16 mouse cellular contexts compared by ENCODE assay signal in genomic region chr11:35625576-35625975, GRCm38 (mm10).
A peak's percentile ranks its signal among the peaks of the same experiment; 100 is the strongest.
DNase-seq lines count a peak whose midpoint lies in the region; ATAC-seq lines count a peak whose summit lies in the region.
"Had no signal": no experiment of that assay in that cellular context is flagged by ENCODE, and none has a peak within 500 bp of the region (broad histone marks: within the 10 kb centered on the region; RNA-seq: fewer than 3 reads in every experiment).

No protein-coding gene starts in this region.

- H3K4me2 ChIP-seq in heart, embryonic 14.5 days (ENCODE audit: low read length) = peak overlapping the region; percentile 16; the same call in 1 of the 2 replicates
- no peak overlapping the region for H3K4me2 ChIP-seq in hindbrain, embryonic 16.5 days (ENCODE audit: low read length)
- no peak overlapping the region for H3K4me2 ChIP-seq in hindbrain, embryonic 13.5 days
- no peak overlapping the region for H3K4me2 ChIP-seq in limb, embryonic 12.5 days
- H3K4me2 ChIP-seq: embryonic facial prominence, embryonic 13.5 days; forebrain, embryonic 12.5 days; heart, embryonic 11.5 days had no signal

- no peak for DNase-seq in heart, postnatal 14 days
- no peak for DNase-seq in limb, embryonic 10.5 days (ENCODE audit: low spot score)
- peak; percentile 23 for DNase-seq in yolk sac, embryonic 10.5 days (ENCODE audit: low spot score)
- DNase-seq: adrenal gland, adult 2 months; adrenal gland, postnatal 25 days; cerebellum, adult 9-11 months; gastrocnemius, postnatal 14 days had no signal

- 22% methylated on average over 5 of the region's 6 CpGs for WGBS in heart, embryonic 14.5 days
- WGBS in hindbrain, embryonic 16.5 days = 83% methylated on average over 5 of the region's 6 CpGs
- 85% methylated on average over 6 of the region's 6 CpGs for WGBS in hindbrain, embryonic 13.5 days
- WGBS in limb, embryonic 12.5 days = 72% methylated on average over 5 of the region's 6 CpGs
- 83% methylated on average over 6 of the region's 6 CpGs for WGBS in limb, embryonic 10.5 days

- peaks cover 23 to 29% of the 10 kb centered on the region in 2 experiments for H3K4me1 ChIP-seq in heart, embryonic 14.5 days (ENCODE audit: control insufficient read depth in 2 of 2, insufficient read depth in 2 of 2, low read length in 2 of 2)
- H3K4me1 ChIP-seq in hindbrain, embryonic 16.5 days (ENCODE audit: control insufficient read depth, insufficient read depth, low read depth, low read length) = peaks cover 10% of the 10 kb centered on the region
- peaks cover 12% of the 10 kb centered on the region for H3K4me1 ChIP-seq in hindbrain, embryonic 13.5 days (replicated peaks)
- peaks cover 22% of the 10 kb centered on the region for H3K4me1 ChIP-seq in limb, embryonic 12.5 days (replicated peaks)
- peaks cover 9% of the 10 kb centered on the region; the same call in 1 of the 2 replicates for H3K4me1 ChIP-seq in limb, embryonic 10.5 days
- H3K4me1 ChIP-seq: forebrain, embryonic 12.5 days had no signal

- ATAC-seq in heart, embryonic 14.5 days (ENCODE audit: insufficient number of reproducible peaks, insufficient read depth, low FRiP score, low read depth) = no peak
- peak; percentile 25; the same call in 1 of the 2 replicates for ATAC-seq in hindbrain, embryonic 16.5 days
- no peak for ATAC-seq in hindbrain, embryonic 13.5 days (ENCODE audit: low FRiP score)
- ATAC-seq in limb, embryonic 12.5 days (ENCODE audit: insufficient number of reproducible peaks, insufficient read depth, low FRiP score, low TSS enrichment, low read depth) = peak; percentile 37; the same call in 1 of the 2 replicates
- ATAC-seq in frontal cortex, adult (ENCODE audit: low TSS enrichment) = no peak
- ATAC-seq: intestine, embryonic 16.5 days had no signal

- H3K4me3 ChIP-seq in heart, embryonic 14.5 days (ENCODE audit: control insufficient read depth in 1 of 2, insufficient read depth in 1 of 2, low read depth in 1 of 2, low read length in 2 of 2) = no peak overlapping the region
- no peak overlapping the region for H3K4me3 ChIP-seq in hindbrain, embryonic 16.5 days (ENCODE audit: low read length)
- H3K4me3 ChIP-seq in hindbrain, embryonic 13.5 days = no peak overlapping the region
- H3K4me3 ChIP-seq in limb, embryonic 12.5 days (replicated peaks) = no peak overlapping the region
- no peak overlapping the region for H3K4me3 ChIP-seq in limb, embryonic 10.5 days
- H3K4me3 ChIP-seq: embryonic facial prominence, embryonic 13.5 days; forebrain, embryonic 12.5 days had no signal

- peak overlapping the region in 1 of 2 experiments; percentile 33; a peak in 1 of 4 replicates for H3K27ac ChIP-seq in heart, embryonic 14.5 days (replicated peaks in 1 of 2; ENCODE audit: control insufficient read depth in 1 of 2, insufficient read depth in 1 of 2, low read depth in 2 of 2, low read length in 2 of 2)
- no peak overlapping the region for H3K27ac ChIP-seq in hindbrain, embryonic 16.5 days (ENCODE audit: low read depth, low read length)
- H3K27ac ChIP-seq in hindbrain, embryonic 13.5 days = no peak overlapping the region
- H3K27ac ChIP-seq in limb, embryonic 12.5 days = peak overlapping the region; percentile 42; the same call in 1 of the 2 replicates
- no peak overlapping the region for H3K27ac ChIP-seq in limb, embryonic 10.5 days
- H3K27ac ChIP-seq: embryonic facial prominence, embryonic 13.5 days; forebrain, embryonic 12.5 days had no signal

- intact Hi-C loops in heart, postnatal 14 days (cut with DNase I) = loop anchor here (5.0 kb wide), 1 partner anchor 37 kb away; no protein-coding TSS in a partner anchor

- no peaks in the 10 kb centered on the region for H3K27me3 ChIP-seq in heart, embryonic 14.5 days (ENCODE audit: control insufficient read depth, insufficient read depth, low read length)
- no peaks in the 10 kb centered on the region; the same call in 1 of the 2 replicates for H3K27me3 ChIP-seq in hindbrain, embryonic 16.5 days (replicated peaks; ENCODE audit: control insufficient read depth, insufficient read depth, low read length)
- H3K27me3 ChIP-seq in hindbrain, embryonic 13.5 days = no peaks in the 10 kb centered on the region
- no peaks in the 10 kb centered on the region for H3K27me3 ChIP-seq in limb, embryonic 12.5 days
- no peaks in the 10 kb centered on the region for H3K27me3 ChIP-seq in limb, embryonic 10.5 days (ENCODE audit: low read depth, poor library complexity, severe bottlenecking)
- H3K27me3 ChIP-seq: embryonic facial prominence, embryonic 13.5 days had no signal

- H3K36me3 ChIP-seq in heart, embryonic 14.5 days (ENCODE audit: control insufficient read depth, insufficient read depth, low read length) = no peaks in the 10 kb centered on the region
- H3K36me3 ChIP-seq in hindbrain, embryonic 16.5 days (ENCODE audit: control insufficient read depth, insufficient read depth, low read length) = no peaks in the 10 kb centered on the region
- peaks cover 8% of the 10 kb centered on the region for H3K36me3 ChIP-seq in hindbrain, embryonic 13.5 days
- H3K36me3 ChIP-seq in limb, embryonic 12.5 days = peaks cover 40% of the 10 kb centered on the region
- H3K36me3 ChIP-seq in limb, embryonic 10.5 days = peaks cover 36% of the 10 kb centered on the region

- H3K9ac ChIP-seq in heart, embryonic 14.5 days (ENCODE audit: low read length) = no peak overlapping the region
- no peak overlapping the region for H3K9ac ChIP-seq in hindbrain, embryonic 16.5 days (ENCODE audit: low read depth, low read length)
- H3K9ac ChIP-seq in hindbrain, embryonic 13.5 days = no peak overlapping the region
- H3K9ac ChIP-seq in limb, embryonic 12.5 days (replicated peaks) = no peak overlapping the region
- H3K9ac ChIP-seq: embryonic facial prominence, embryonic 13.5 days; forebrain, embryonic 12.5 days had no signal

- no peaks in the 10 kb centered on the region for H3K9me3 ChIP-seq in heart, embryonic 14.5 days (ENCODE audit: control insufficient read depth, low read length)
- H3K9me3 ChIP-seq in hindbrain, embryonic 16.5 days (ENCODE audit: control insufficient read depth, low read length) = no peaks in the 10 kb centered on the region
- H3K9me3 ChIP-seq in hindbrain, embryonic 13.5 days = no peaks in the 10 kb centered on the region
- no peaks in the 10 kb centered on the region for H3K9me3 ChIP-seq in limb, embryonic 12.5 days
- no peaks in the 10 kb centered on the region for H3K9me3 ChIP-seq in limb, embryonic 10.5 days (replicated peaks)
- H3K9me3 ChIP-seq: embryonic facial prominence, embryonic 13.5 days; forebrain, embryonic 12.5 days had no signal

Comparison
In these comparisons a context has a peak if more than half of its experiments do, and no peak if none do; other contexts are left out.
1. ATAC-seq: peak in hindbrain, embryonic 16.5 days (single experiment) and limb, embryonic 12.5 days (single experiment); none in heart, embryonic 14.5 days (single experiment), hindbrain, embryonic 13.5 days (single experiment) and frontal cortex, adult (single experiment).